Comparison of ENCODE assay signal across 11 mouse cellular contexts in the genomic region with DNA sequence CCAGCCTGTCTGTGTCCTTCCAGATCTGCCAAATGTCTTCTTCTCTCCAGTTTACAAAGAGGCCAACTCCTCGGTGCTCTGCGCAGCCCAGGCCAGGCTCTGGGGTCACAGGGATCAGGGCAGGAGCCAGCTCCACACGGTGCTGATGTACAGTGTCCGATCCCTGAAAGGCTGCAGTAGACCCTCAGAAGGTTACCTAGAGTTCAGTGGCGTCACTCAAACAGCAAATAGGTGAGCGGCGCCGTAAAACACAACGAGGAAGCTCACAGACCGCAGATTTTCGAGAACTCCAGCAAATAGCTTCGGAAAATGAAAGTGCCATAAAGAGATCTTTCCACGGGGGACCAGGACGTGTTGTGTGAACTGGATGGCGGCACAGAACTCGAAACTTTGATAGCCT. TPM values are rescaled to one million over a fixed set of nuclear protein-coding genes. Genes with fewer than 3 reads are reported as not detected.
DNase-seq lines count a peak whose midpoint lies in the region; ATAC-seq and TF ChIP-seq lines count a peak whose summit lies in the region.
"Had no signal": no experiment of that assay in that cellular context is flagged by ENCODE, and none has a peak within 500 bp of the region (broad histone marks: within the 10 kb centered on the region; RNA-seq: fewer than 3 reads in every experiment).

No protein-coding gene starts in this region.

- TF ChIP-seq POLR2A in CH12.LX (IDR thresholded peaks at IDR 0.05; ENCODE audit: low read depth, low read length), result no peak

- no peak overlapping the region for H3K4me3 ChIP-seq in hindbrain, embryonic 12.5 days
- no peak overlapping the region for H3K4me3 ChIP-seq in hindbrain, embryonic 14.5 days (replicated peaks; ENCODE audit: low read length)
- peak overlapping the region in 2 of 3 experiments; percentile 20 to 52 for H3K4me3 ChIP-seq in CH12.LX (replicated peaks in 1 of 3; ENCODE audit: low read depth in 2 of 3, low read length in 2 of 3, poor library complexity in 1 of 3)
- peak overlapping the region; percentile 30 for H3K4me3 ChIP-seq in limb, embryonic 13.5 days

- H3K36me3 ChIP-seq in hindbrain, embryonic 12.5 days, result no peaks in the 10 kb centered on the region
- H3K36me3 ChIP-seq in hindbrain, embryonic 14.5 days (replicated peaks; ENCODE audit: control insufficient read depth, insufficient read depth), result no peaks in the 10 kb centered on the region
- no peaks in the 10 kb centered on the region for H3K36me3 ChIP-seq in CH12.LX (replicated peaks in 1 of 2; ENCODE audit: control insufficient read depth in 1 of 2, insufficient read depth in 1 of 2, low read length in 1 of 2)
- H3K36me3 ChIP-seq in limb, embryonic 13.5 days, result no peaks in the 10 kb centered on the region

- TF ChIP-seq EP300 in CH12.LX (IDR thresholded peaks at IDR 0.05; ENCODE audit: low read length), result no peak

- no peak overlapping the region for H3K9ac ChIP-seq in hindbrain, embryonic 12.5 days
- no peak overlapping the region for H3K9ac ChIP-seq in hindbrain, embryonic 14.5 days
- H3K9ac ChIP-seq in CH12.LX (ENCODE audit: insufficient read depth, low read depth), result peak overlapping the region; percentile 62
- peak overlapping the region; percentile 55 for H3K9ac ChIP-seq in limb, embryonic 13.5 days

- no peaks in the 10 kb centered on the region for H3K79me2 ChIP-seq in CH12.LX (replicated peaks; ENCODE audit: control insufficient read depth, extremely low read depth, insufficient read depth, poor library complexity, severe bottlenecking)

- dilution Hi-C loops in CH12.LX (cut with MboI; ENCODE audit: extremely low pct_ligation_motif_present, extremely low pct_unique_long_range_greater_than_20kb, low sequenced_read_pairs), result no loop called here

- H3K27ac ChIP-seq in hindbrain, embryonic 12.5 days, result no peak overlapping the region
- no peak overlapping the region for H3K27ac ChIP-seq in hindbrain, embryonic 14.5 days
- no peak overlapping the region for H3K27ac ChIP-seq in CH12.LX (ENCODE audit: insufficient read depth, low read depth)
- peak overlapping the region; percentile 76; the same call in 1 of the 2 replicates for H3K27ac ChIP-seq in limb, embryonic 13.5 days

- WGBS in hindbrain, embryonic 12.5 days, result 50% methylated on average over 16 of the region's 16 CpGs
- WGBS in hindbrain, embryonic 14.5 days, result 59% methylated on average over 16 of the region's 16 CpGs
- WGBS in limb, embryonic 13.5 days, result 11% methylated on average over 16 of the region's 16 CpGs

- ATAC-seq in hindbrain, embryonic 12.5 days (ENCODE audit: low FRiP score), result no peak
- no peak for ATAC-seq in hindbrain, embryonic 14.5 days (ENCODE audit: low FRiP score)
- no peak for ATAC-seq in limb, embryonic 13.5 days (ENCODE audit: low FRiP score, low read depth)
- no peak for ATAC-seq in granulocyte monocyte progenitor cell, adult 5-6 weeks (replicated peaks; ENCODE audit: poor library complexity, severe bottlenecking)

- H3K9me3 ChIP-seq in hindbrain, embryonic 12.5 days (replicated peaks), result no peaks in the 10 kb centered on the region
- no peaks in the 10 kb centered on the region for H3K9me3 ChIP-seq in hindbrain, embryonic 14.5 days (ENCODE audit: control insufficient read depth, low read length)
- no peaks in the 10 kb centered on the region for H3K9me3 ChIP-seq in CH12.LX (replicated peaks; ENCODE audit: low read length)
- no peaks in the 10 kb centered on the region for H3K9me3 ChIP-seq in limb, embryonic 13.5 days

- H3K4me2 ChIP-seq in hindbrain, embryonic 12.5 days (replicated peaks), result peak overlapping the region; percentile 25; the same call in 1 of the 2 replicates
- no peak overlapping the region for H3K4me2 ChIP-seq in hindbrain, embryonic 14.5 days (replicated peaks)
- H3K4me2 ChIP-seq in CH12.LX (ENCODE audit: insufficient read depth, low read depth, poor library complexity, severe bottlenecking), result peak overlapping the region; percentile 85
- H3K4me2 ChIP-seq in limb, embryonic 13.5 days (replicated peaks), result peak overlapping the region; percentile 65

- in situ Hi-C loops in CH12.LX (cut with MboI; ENCODE audit: low pct_ligation_motif_present, low pct_unique_long_range_greater_than_20kb, low sequenced_read_pairs), result no loop called here

- TF ChIP-seq RAD21 in CH12.LX (IDR thresholded peaks at IDR 0.05; ENCODE audit: low read depth, low read length), result no peak

- no peak for DNase-seq in hindbrain, embryonic 14.5 days (ENCODE audit: low spot score)
- DNase-seq in CH12.LX (ENCODE audit: extremely low read depth), result no peak
- peak; percentile 58 for DNase-seq in embryo, embryonic 10.5 days (ENCODE audit: low spot score)
- no peak for DNase-seq in spleen, adult 12 weeks (ENCODE audit: low spot score)
- DNase-seq in layer of hippocampus, adult 9-11 months, result no peak
- DNase-seq: gastrocnemius, postnatal 14 days; right cerebral cortex, adult 18-20 months; thymus, postnatal 14 days had no signal

- TF ChIP-seq CTCF in CH12.LX (conservative IDR thresholded peaks at IDR 0.05 in 1 of 2, IDR thresholded peaks at IDR 0.05 in 1 of 2; ENCODE audit: low read depth in 2 of 2, low read length in 2 of 2), result no peak

- H3K4me1 ChIP-seq in hindbrain, embryonic 12.5 days, result peaks cover 22% of the 10 kb centered on the region
- peaks cover 27% of the 10 kb centered on the region for H3K4me1 ChIP-seq in hindbrain, embryonic 14.5 days (replicated peaks; ENCODE audit: control insufficient read depth, insufficient read depth, low read length)
- H3K4me1 ChIP-seq in CH12.LX (ENCODE audit: control insufficient read depth in 1 of 2, insufficient read depth in 2 of 2), result peaks cover 2 to 5% of the 10 kb centered on the region in 2 experiments; a peak in 2 of 4 replicates
- peaks cover 60% of the 10 kb centered on the region for H3K4me1 ChIP-seq in limb, embryonic 13.5 days

- 0 out of 2 replicates have a peak, but pooled peaks cover 3% of the 10 kb centered on the region for H3K27me3 ChIP-seq in hindbrain, embryonic 12.5 days
- H3K27me3 ChIP-seq in hindbrain, embryonic 14.5 days (ENCODE audit: control insufficient read depth, insufficient read depth, low read length), result peaks cover 3% of the 10 kb centered on the region; the same call in 1 of the 2 replicates
- peaks cover 71% of the 10 kb centered on the region for H3K27me3 ChIP-seq in CH12.LX (replicated peaks)
- 0 out of 2 replicates have a peak, but pooled peaks cover 7% of the 10 kb centered on the region for H3K27me3 ChIP-seq in limb, embryonic 13.5 days

TF ChIP-seq in CH12.LX, 34 proteins besides CTCF, POLR2A, EP300 and RAD21:
- TF ChIP-seq E2F4 (IDR thresholded peaks at IDR 0.05; ENCODE audit: insufficient replicate concordance, low read depth, low read length) (no peak), RCOR1 (conservative IDR thresholded peaks at IDR 0.05; ENCODE audit: low read depth, low read length) (no peak), ZMIZ1 (IDR thresholded peaks at IDR 0.05; ENCODE audit: low read depth, low read length) (no peak), ELF1 (IDR thresholded peaks at IDR 0.05; ENCODE audit: low read depth, low read length) (no peak), CHD2 (IDR thresholded peaks at IDR 0.05; ENCODE audit: low read length) (no peak), ZC3H11A (IDR thresholded peaks at IDR 0.05; ENCODE audit: low read depth, low read length) (no peak), MAFK (IDR thresholded peaks at IDR 0.05; ENCODE audit: insufficient replicate concordance, low read length) (no peak), NELFE (IDR thresholded peaks at IDR 0.05; ENCODE audit: low read depth, low read length) (no peak), POLR2AphosphoS2 (IDR thresholded peaks at IDR 0.05; ENCODE audit: low read depth, low read length) (no peak), USF1 (IDR thresholded peaks at IDR 0.05; ENCODE audit: low read depth, low read length) (no peak), JUN (IDR thresholded peaks at IDR 0.05; ENCODE audit: insufficient read depth, low read depth, low read length) (no peak), MAX (IDR thresholded peaks at IDR 0.05; ENCODE audit: low read length) (no peak), PAX5 (IDR thresholded peaks at IDR 0.05; ENCODE audit: low read length) (no peak), JUND (conservative IDR thresholded peaks at IDR 0.05; ENCODE audit: low read depth, low read length) (no peak), USF2 (conservative IDR thresholded peaks at IDR 0.05; ENCODE audit: low read depth, low read length) (no peak), ZNF384 (IDR thresholded peaks at IDR 0.05; ENCODE audit: low read depth, low read length) (no peak), SMC3 (IDR thresholded peaks at IDR 0.05; ENCODE audit: low read depth, low read length) (no peak), NRF1 (IDR thresholded peaks at IDR 0.05; ENCODE audit: low read depth, low read length) (no peak), GABPA (IDR thresholded peaks at IDR 0.05; ENCODE audit: insufficient replicate concordance, low read depth, low read length) (no peak), CHD1 (IDR thresholded peaks at IDR 0.05; ENCODE audit: low read depth, low read length) (no peak)

RNA-seq across cellular contexts. Expression of a gene that starts 44.0 kb away (rescaled TPM):
- 22.6 and 26.7 TPM in 2 replicates for polyA plus RNA-seq in hindbrain, embryonic 12.5 days (2016; fragmentation: Nextera tagmentation; extraction: Ambion mirVana)
- 1.4 and 2.0 TPM in 2 replicates for polyA plus RNA-seq in hindbrain, embryonic 14.5 days (2014; fragmentation: Nextera tagmentation; extraction: Ambion mirVana)
- not detected in 2 replicates for total RNA-seq in CH12.LX (2012; rRNA removed)
- total RNA-seq in CH12.LX (2014; rRNA removed), result not detected in 2 replicates
- polyA plus RNA-seq in CH12.LX (2012; ENCODE audit: insufficient read length, low read depth), result not detected in 2 replicates
- polyA plus RNA-seq in limb, embryonic 13.5 days (2015; fragmentation: Nextera tagmentation; extraction: Ambion mirVana), result 59.2 and 63.3 TPM in 2 replicates
- total RNA-seq in granulocyte monocyte progenitor cell, adult 5-6 weeks (2014; fragmentation: Nextera tagmentation), result not detected in 2 replicates
- total RNA-seq in granulocyte monocyte progenitor cell, adult 5-6 weeks (2017), result not detected in 2 replicates

Comparison
In these comparisons a context has a peak if more than half of its experiments do, and no peak if none do; other contexts are left out.
1. H3K4me3 ChIP-seq: peak in CH12.LX (2 of 3) and limb, embryonic 13.5 days (single experiment); none in hindbrain, embryonic 12.5 days (single experiment) and hindbrain, embryonic 14.5 days (single experiment).
2. H3K9ac ChIP-seq: peak in CH12.LX (single experiment) and limb, embryonic 13.5 days (single experiment); none in hindbrain, embryonic 12.5 days (single experiment) and hindbrain, embryonic 14.5 days (single experiment).